ENCODE assay signal across 8 mouse cellular contexts in genomic region chr8:123858941-123859647, GRCm38 (mm10). TPM values are rescaled to one million over a fixed set of nuclear protein-coding genes. Genes with fewer than 3 reads are reported as not detected.
DNase-seq lines count a peak whose midpoint lies in the region; ATAC-seq and TF ChIP-seq lines count a peak whose summit lies in the region.

No protein-coding gene starts in this region.

- DNase-seq in CH12.LX (ENCODE audit: extremely low read depth), result peak; percentile 92
- DNase-seq in c-Kit-positive CD71-positive TER-119-negative erythroid progenitor cells, embryonic 14.5 days (ENCODE audit: low read depth), result peak; percentile 94
- peak; percentile 97 for DNase-seq in forebrain, embryonic 11.5 days (ENCODE audit: low spot score)
- peak; percentile 93 to 96 for DNase-seq in kidney, postnatal 36 days
- peak; percentile 90 for DNase-seq in telencephalon, adult 2 months (ENCODE audit: low read depth, low spot score)

- H3K9ac ChIP-seq in CH12.LX (ENCODE audit: insufficient read depth, low read depth), result peak overlapping the region; percentile 56
- peak overlapping the region; percentile 61 for H3K9ac ChIP-seq in forebrain, embryonic 11.5 days (ENCODE audit: low read length)
- H3K9ac ChIP-seq in heart, embryonic 16.5 days (ENCODE audit: low read length), result peak overlapping the region; percentile 81
- peak overlapping the region; percentile 92 for H3K9ac ChIP-seq in liver, embryonic 15.5 days
- H3K9ac ChIP-seq in neural tube, embryonic 12.5 days, result peak overlapping the region; percentile 79

- peak overlapping the region; percentile 93; the same call in 1 of the 2 replicates for H3K4me2 ChIP-seq in CH12.LX (ENCODE audit: insufficient read depth, low read depth, poor library complexity, severe bottlenecking)
- peak overlapping the region; percentile 64 for H3K4me2 ChIP-seq in forebrain, embryonic 11.5 days (ENCODE audit: low read depth, low read length, severe bottlenecking)
- H3K4me2 ChIP-seq in heart, embryonic 16.5 days (ENCODE audit: low read depth, low read length), result peak overlapping the region; percentile 79
- peak overlapping the region; percentile 91 for H3K4me2 ChIP-seq in liver, embryonic 15.5 days
- peak overlapping the region; percentile 81 for H3K4me2 ChIP-seq in neural tube, embryonic 12.5 days (replicated peaks)

- peaks cover 0 to 5% of the 10 kb centered on the region in 2 experiments for H3K36me3 ChIP-seq in CH12.LX (replicated peaks in 1 of 2; ENCODE audit: control insufficient read depth in 1 of 2, insufficient read depth in 1 of 2, low read length in 1 of 2)
- no peaks in the 10 kb centered on the region for H3K36me3 ChIP-seq in forebrain, embryonic 11.5 days (ENCODE audit: control insufficient read depth, insufficient read depth, low read length)
- no peaks in the 10 kb centered on the region for H3K36me3 ChIP-seq in heart, embryonic 16.5 days (ENCODE audit: control insufficient read depth, insufficient read depth)
- no peaks in the 10 kb centered on the region for H3K36me3 ChIP-seq in liver, embryonic 15.5 days (replicated peaks)
- H3K36me3 ChIP-seq in neural tube, embryonic 12.5 days, result no peaks in the 10 kb centered on the region

- H3K4me1 ChIP-seq in CH12.LX (ENCODE audit: control insufficient read depth in 1 of 2, insufficient read depth in 2 of 2), result peaks cover 2 to 15% of the 10 kb centered on the region in 2 experiments
- H3K4me1 ChIP-seq in forebrain, embryonic 11.5 days (replicated peaks; ENCODE audit: control insufficient read depth, insufficient read depth, low read length), result peaks cover 8% of the 10 kb centered on the region; the same call in 1 of the 2 replicates
- H3K4me1 ChIP-seq in heart, embryonic 16.5 days (ENCODE audit: control insufficient read depth, insufficient read depth, low read length), result peaks cover 6% of the 10 kb centered on the region
- peaks cover 32% of the 10 kb centered on the region for H3K4me1 ChIP-seq in liver, embryonic 15.5 days (replicated peaks)
- peaks cover 9% of the 10 kb centered on the region for H3K4me1 ChIP-seq in neural tube, embryonic 12.5 days

- in situ Hi-C loops in CH12.LX (cut with MboI; ENCODE audit: low pct_ligation_motif_present, low pct_unique_long_range_greater_than_20kb, low sequenced_read_pairs), result no loop called here

- peak; percentile 82 for TF ChIP-seq POLR2A in CH12.LX (IDR thresholded peaks at IDR 0.05; ENCODE audit: low read depth, low read length)

- peak overlapping the region; percentile 33 for H3K27ac ChIP-seq in CH12.LX (ENCODE audit: insufficient read depth, low read depth)
- 0 out of 2 replicates have a peak overlapping the region, but pooled peaks have one; percentile 1 for H3K27ac ChIP-seq in forebrain, embryonic 11.5 days (ENCODE audit: low read depth, low read length)
- peak overlapping the region; percentile 40; the same call in 1 of the 2 replicates for H3K27ac ChIP-seq in heart, embryonic 16.5 days (ENCODE audit: low read length)
- H3K27ac ChIP-seq in liver, embryonic 15.5 days (replicated peaks), result peak overlapping the region; percentile 91
- H3K27ac ChIP-seq in neural tube, embryonic 12.5 days, result peak overlapping the region; percentile 51; the same call in 1 of the 2 replicates

- peak overlapping the region; percentile 85 to 94 (median 88) for H3K4me3 ChIP-seq in CH12.LX (replicated peaks in 1 of 3; ENCODE audit: low read depth in 2 of 3, low read length in 2 of 3, poor library complexity in 1 of 3)
- H3K4me3 ChIP-seq in forebrain, embryonic 11.5 days (ENCODE audit: low read depth, low read length), result peak overlapping the region; percentile 67
- H3K4me3 ChIP-seq in heart, embryonic 16.5 days (ENCODE audit: low read length), result peak overlapping the region; percentile 86
- peak overlapping the region; percentile 84 for H3K4me3 ChIP-seq in liver, embryonic 15.5 days (replicated peaks)
- H3K4me3 ChIP-seq in neural tube, embryonic 12.5 days, result peak overlapping the region; percentile 90

- H3K9me3 ChIP-seq in CH12.LX (replicated peaks; ENCODE audit: low read length), result peaks cover 5% of the 10 kb centered on the region
- no peaks in the 10 kb centered on the region; the same call in 1 of the 2 replicates for H3K9me3 ChIP-seq in forebrain, embryonic 11.5 days (ENCODE audit: control insufficient read depth, low read length)
- H3K9me3 ChIP-seq in heart, embryonic 16.5 days (replicated peaks; ENCODE audit: control insufficient read depth, low read length), result peaks cover 2% of the 10 kb centered on the region; the same call in 1 of the 2 replicates
- H3K9me3 ChIP-seq in liver, embryonic 15.5 days (replicated peaks), result no peaks in the 10 kb centered on the region
- no peaks in the 10 kb centered on the region for H3K9me3 ChIP-seq in neural tube, embryonic 12.5 days

- TF ChIP-seq EP300 in CH12.LX (IDR thresholded peaks at IDR 0.05; ENCODE audit: low read length), result no peak

- WGBS in forebrain, embryonic 11.5 days, result under 1% methylated on average over 77 of the region's 79 CpGs
- under 1% methylated on average over 79 of the region's 79 CpGs for WGBS in heart, embryonic 16.5 days
- under 1% methylated on average over 79 of the region's 79 CpGs for WGBS in liver, embryonic 15.5 days (ENCODE audit: insufficient replicate concordance)
- WGBS in neural tube, embryonic 12.5 days, result under 1% methylated on average over 78 of the region's 79 CpGs

- H3K27me3 ChIP-seq in CH12.LX (replicated peaks), result peaks cover 35% of the 10 kb centered on the region
- peaks cover 5% of the 10 kb centered on the region; the same call in 1 of the 2 replicates for H3K27me3 ChIP-seq in forebrain, embryonic 11.5 days (ENCODE audit: control insufficient read depth, insufficient read depth, low read length)
- H3K27me3 ChIP-seq in heart, embryonic 16.5 days (ENCODE audit: control insufficient read depth, insufficient read depth, low read length), result peaks cover 6% of the 10 kb centered on the region; the same call in 1 of the 2 replicates
- peaks cover 42% of the 10 kb centered on the region for H3K27me3 ChIP-seq in liver, embryonic 15.5 days
- peaks cover 22% of the 10 kb centered on the region for H3K27me3 ChIP-seq in neural tube, embryonic 12.5 days (replicated peaks)

- peak in 1 of 2 experiments; percentile 32; a peak in 1 of 4 replicates for TF ChIP-seq CTCF in CH12.LX (conservative IDR thresholded peaks at IDR 0.05 in 1 of 2, IDR thresholded peaks at IDR 0.05 in 1 of 2; ENCODE audit: low read depth in 2 of 2, low read length in 2 of 2)

- peaks cover 4% of the 10 kb centered on the region for H3K79me2 ChIP-seq in CH12.LX (replicated peaks; ENCODE audit: control insufficient read depth, extremely low read depth, insufficient read depth, poor library complexity, severe bottlenecking)

- peak; percentile 94 for ATAC-seq in forebrain, embryonic 11.5 days (replicated peaks; ENCODE audit: low FRiP score)
- ATAC-seq in heart, embryonic 16.5 days (replicated peaks; ENCODE audit: extremely low read depth, insufficient read depth, low FRiP score), result peak; percentile 99
- ATAC-seq in liver, embryonic 15.5 days (ENCODE audit: insufficient read depth), result peak; percentile 97
- peak; percentile 93 for ATAC-seq in neural tube, embryonic 12.5 days (ENCODE audit: low FRiP score, low read depth)

- TF ChIP-seq RAD21 in CH12.LX (IDR thresholded peaks at IDR 0.05; ENCODE audit: low read depth, low read length), result no peak

- dilution Hi-C loops in CH12.LX (cut with MboI; ENCODE audit: extremely low pct_ligation_motif_present, extremely low pct_unique_long_range_greater_than_20kb, low sequenced_read_pairs), result no loop called here

TF ChIP-seq in CH12.LX, 34 proteins besides CTCF, POLR2A, EP300 and RAD21 (continues in another document):
- TF ChIP-seq ELF1 (IDR thresholded peaks at IDR 0.05; ENCODE audit: low read depth, low read length), result peak; percentile 78
- peak; percentile 68 for TF ChIP-seq NELFE (IDR thresholded peaks at IDR 0.05; ENCODE audit: low read depth, low read length)
- peak; percentile 41 for TF ChIP-seq HCFC1 (IDR thresholded peaks at IDR 0.05; ENCODE audit: low read depth, low read length)
- no peak for TF ChIP-seq ZKSCAN1 (IDR thresholded peaks at IDR 0.05; ENCODE audit: borderline replicate concordance, low read depth, low read length)
- peak; percentile 46; the same call in 1 of the 2 replicates for TF ChIP-seq TCF12 (IDR thresholded peaks at IDR 0.05; ENCODE audit: low read depth, low read length)
- peak; percentile 62 for TF ChIP-seq ZMIZ1 (IDR thresholded peaks at IDR 0.05; ENCODE audit: low read depth, low read length)
- peak; percentile 83 for TF ChIP-seq UBTF (IDR thresholded peaks at IDR 0.05; ENCODE audit: low read depth, low read length)
- TF ChIP-seq MAZ (IDR thresholded peaks at IDR 0.05; ENCODE audit: low read depth, low read length), result peak; percentile 94; the same call in 1 of the 2 replicates
- peak; percentile 77 for TF ChIP-seq NRF1 (IDR thresholded peaks at IDR 0.05; ENCODE audit: low read depth, low read length)

RNA-seq across cellular contexts. Expression of gene Ccsap, which starts 0.9 kb away (rescaled TPM):
- total RNA-seq in CH12.LX (2012; rRNA removed) (4.4 and 5.0 TPM in 2 replicates), CH12.LX (2014; rRNA removed) (4.2 and 5.4 TPM in 2 replicates)
- polyA plus RNA-seq in CH12.LX (2012; ENCODE audit: insufficient read length, low read depth), result 5.2 and 6.2 TPM in 2 replicates
- 10.0 and 10.4 TPM in 2 replicates for polyA plus RNA-seq in forebrain, embryonic 11.5 days (2014; fragmentation: Nextera tagmentation; extraction: Ambion mirVana)
- polyA plus RNA-seq in heart, embryonic 16.5 days (2015; fragmentation: Nextera tagmentation; extraction: Ambion mirVana), result 2.3 and 2.7 TPM in 2 replicates
- 2.8 and 3.2 TPM in 2 replicates for polyA plus RNA-seq in liver, embryonic 15.5 days (2015; fragmentation: Nextera tagmentation; extraction: Ambion mirVana)
- polyA plus RNA-seq in neural tube, embryonic 12.5 days (2016; fragmentation: Nextera tagmentation; extraction: Ambion mirVana), result 8.2 and 8.5 TPM in 2 replicates

RNA-seq across cellular contexts. Expression of gene Acta1, which starts 35.5 kb away (rescaled TPM):
- total RNA-seq in CH12.LX (2012; rRNA removed), result 0.08 TPM in 1 of 2 replicates, not detected in the other
- not detected in 2 replicates for total RNA-seq in CH12.LX (2014; rRNA removed)
- 0.27 and 0.91 TPM in 2 replicates for polyA plus RNA-seq in CH12.LX (2012; ENCODE audit: insufficient read length, low read depth)
- polyA plus RNA-seq in forebrain, embryonic 11.5 days (2014; fragmentation: Nextera tagmentation; extraction: Ambion mirVana), result 0.56 and 0.68 TPM in 2 replicates
- 195 and 247 TPM in 2 replicates for polyA plus RNA-seq in heart, embryonic 16.5 days (2015; fragmentation: Nextera tagmentation; extraction: Ambion mirVana)
- 104 and 159 TPM in 2 replicates for polyA plus RNA-seq in liver, embryonic 15.5 days (2015; fragmentation: Nextera tagmentation; extraction: Ambion mirVana)
- 56.3 and 78.1 TPM in 2 replicates for polyA plus RNA-seq in neural tube, embryonic 12.5 days (2016; fragmentation: Nextera tagmentation; extraction: Ambion mirVana)

RNA-seq across cellular contexts. Expression of gene Rab4a, which starts 53.3 kb away (rescaled TPM):
- total RNA-seq in CH12.LX (2012; rRNA removed), result not detected in 2 replicates
- total RNA-seq in CH12.LX (2014; rRNA removed), result not detected in 2 replicates
- 0.18 TPM in 1 of 2 replicates, not detected in the other for polyA plus RNA-seq in CH12.LX (2012; ENCODE audit: insufficient read length, low read depth)
- polyA plus RNA-seq in forebrain, embryonic 11.5 days (2014; fragmentation: Nextera tagmentation; extraction: Ambion mirVana), result 70.2 and 75.9 TPM in 2 replicates
- 28.6 and 32.2 TPM in 2 replicates for polyA plus RNA-seq in heart, embryonic 16.5 days (2015; fragmentation: Nextera tagmentation; extraction: Ambion mirVana)
- 28.8 and 33.1 TPM in 2 replicates for polyA plus RNA-seq in liver, embryonic 15.5 days (2015; fragmentation: Nextera tagmentation; extraction: Ambion mirVana)
- 73.0 and 74.2 TPM in 2 replicates for polyA plus RNA-seq in neural tube, embryonic 12.5 days (2016; fragmentation: Nextera tagmentation; extraction: Ambion mirVana)

Comparison
In these comparisons a context has a peak if more than half of its experiments do, and no peak if none do; other contexts are left out.
1. Peak in every context shown above with its lines: DNase-seq, ATAC-seq, H3K4me3 ChIP-seq and H3K27ac ChIP-seq.
2. H3K27ac ChIP-seq: peak in every context shown above with its lines; median percentile 91 in liver, embryonic 15.5 days; 51 in neural tube, embryonic 12.5 days; 40 in heart, embryonic 16.5 days; 33 in CH12.LX; 1 in forebrain, embryonic 11.5 days.
3. RNA of gene Acta1, which starts 35.5 kb away (polyA plus RNA-seq): 195 to 247 TPM in heart, embryonic 16.5 days, 104 to 159 TPM in liver, embryonic 15.5 days and 56.3 to 78.1 TPM in neural tube, embryonic 12.5 days; 0.56 to 0.68 TPM in forebrain, embryonic 11.5 days and 0.27 to 0.91 TPM in CH12.LX; every median in the first group is over 10 times any median in the second.
4. RNA of gene Rab4a, which starts 53.3 kb away (polyA plus RNA-seq): 73.0 to 74.2 TPM in neural tube, embryonic 12.5 days, 70.2 to 75.9 TPM in forebrain, embryonic 11.5 days, 28.6 to 32.2 TPM in heart, embryonic 16.5 days and 28.8 to 33.1 TPM in liver, embryonic 15.5 days; 0.18 TPM in CH12.LX; every median in the first group is over 10 times any median in the second.